Mouse (Mus musculus) lung, adult 2 months (tissue): ENCODE results near the gene Rhbdl1. TPM values are rescaled to one million over a fixed set of nuclear protein-coding genes. Genes with fewer than 3 reads are reported as not detected.
"Not testable (repeated sequence)": the region's sequence is repeated elsewhere in the genome, so short reads cannot be mapped to it uniquely, and the experiment has no call there.

ENCODE experiments used
- DNase-seq: peaks from one replicate; pipeline ENCODE4 v3.0.0; 2022
- H3K4me1 ChIP-seq: fragments of 200-500 bp; 2 replicates; pipeline ENCODE4 v1.6.1; 2011; ENCODE audit warnings: low read length; ENCODE audit not compliant: control insufficient read depth, insufficient read depth
- H3K4me3 ChIP-seq: fragments of 200-500 bp; replicated peaks from 2 replicates; pipeline ENCODE3; 2011; ENCODE audit warnings: low read depth, mild to moderate bottlenecking, control low read depth, low read length; ENCODE audit errors: extremely low read depth
- CTCF ChIP-seq: fragments of 200-500 bp; IDR thresholded peaks from 2 replicates; pipeline ENCODE4 v1.5.1; 2011; ENCODE audit warnings: mild to moderate bottlenecking, low read length, control low read depth; ENCODE audit not compliant: insufficient read depth
- POLR2A ChIP-seq: fragments of 200-500 bp; IDR thresholded peaks from 2 replicates; pipeline ENCODE4 v1.6.1; 2011; ENCODE audit warnings: low read depth, mild to moderate bottlenecking, control low read depth, low read length, borderline replicate concordance; ENCODE audit errors: extremely low read depth
- WGBS: fragments of 180-500 bp; shearing (Covaris S2); methylation state at CpG from one replicate; pipeline ENCODE4 v1.1.7; 2018; 5-methylcytosine and 5-hydroxymethylcytosine counted together
- polyA plus RNA-seq: library from polyadenylated mRNA; depleted of rRNA; stranded (reverse); fragments of >200 nt; gene quantifications from 2 replicates; pipeline ENCODE4 v1.2.3, GENCODE M21; 2012

The Rhbdl1 gene
- polyA plus RNA-seq, 1 experiment = 9.1 TPM

DNA sequence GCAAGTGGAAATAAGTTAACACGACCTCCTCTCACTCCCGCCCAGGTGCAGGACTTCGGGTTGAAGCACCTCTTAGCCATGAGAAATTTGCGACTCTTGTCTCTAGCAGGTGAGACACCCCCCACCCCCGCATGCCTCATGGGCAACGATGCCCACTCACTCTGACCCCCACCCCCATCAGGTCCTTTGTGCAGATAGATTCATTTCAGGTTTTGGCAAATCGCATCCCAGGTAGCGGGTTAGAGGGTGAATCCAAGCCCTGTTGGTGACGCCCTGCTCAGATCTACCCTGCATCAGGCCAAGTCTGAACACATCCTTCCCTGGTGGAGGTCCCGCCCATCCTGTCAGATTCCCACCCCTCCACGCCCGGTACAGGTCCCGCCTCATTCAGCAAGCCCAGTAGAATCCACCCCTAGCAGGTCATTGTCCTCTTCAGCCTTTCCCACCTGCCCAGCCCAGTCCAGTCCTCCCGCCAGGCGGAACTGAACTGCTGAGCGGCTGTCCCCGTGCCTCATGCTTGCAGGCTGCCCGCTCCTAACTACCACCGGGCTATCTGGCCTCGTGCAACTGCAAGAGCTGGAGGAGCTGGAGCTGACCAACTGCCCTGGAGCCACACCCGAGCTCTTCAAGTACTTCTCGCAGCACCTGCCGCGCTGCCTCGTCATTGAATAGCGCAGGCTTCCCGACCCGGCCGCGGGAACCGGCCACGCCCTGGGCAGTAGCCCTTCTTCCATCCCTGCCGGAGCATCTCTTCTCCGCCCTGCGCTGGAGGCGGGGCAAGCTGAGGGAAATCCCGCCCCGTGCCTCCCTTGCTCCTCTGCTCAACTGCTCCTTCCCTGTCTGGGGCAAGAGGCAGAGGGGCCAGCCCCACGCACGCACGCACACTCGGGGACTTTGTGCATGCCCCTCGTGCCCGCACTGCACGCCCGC, 18.0 kb downstream of the Rhbdl1 start:
- peak; percentile 3 for DNase-seq
- WGBS = 7% methylated on average over 46 of the region's 46 CpGs
- H3K4me1 ChIP-seq = peaks cover 2% of the 10 kb centered on the region; the same call in 1 of the 2 replicates
- TF ChIP-seq POLR2A = no peak
- TF ChIP-seq CTCF = no peak
- no peak overlapping the region for H3K4me3 ChIP-seq

DNA sequence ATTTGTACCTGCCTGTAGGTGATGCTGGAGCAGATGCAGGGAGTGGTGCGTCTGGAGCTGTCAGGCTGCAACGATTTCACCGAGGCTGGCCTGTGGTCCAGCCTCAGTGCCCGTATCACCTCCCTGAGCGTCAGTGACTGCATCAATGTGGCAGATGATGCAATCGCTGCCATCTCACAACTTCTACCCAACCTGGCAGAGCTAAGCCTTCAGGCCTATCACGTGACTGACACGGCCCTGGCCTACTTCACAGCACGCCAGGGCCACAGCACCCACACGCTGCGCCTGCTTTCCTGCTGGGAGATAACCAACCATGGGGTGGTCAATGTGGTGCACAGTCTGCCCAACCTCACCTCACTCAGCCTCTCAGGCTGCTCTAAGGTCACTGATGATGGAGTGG, 19.4 kb downstream of the Rhbdl1 start:
- no peak for TF ChIP-seq POLR2A
- DNase-seq = no peak
- Histone ChIP-seq H3K4me1 (no peaks in the 10 kb centered on the region), H3K4me3 (no peak overlapping the region)
- 79% methylated on average over 11 of the region's 11 CpGs for WGBS

DNA sequence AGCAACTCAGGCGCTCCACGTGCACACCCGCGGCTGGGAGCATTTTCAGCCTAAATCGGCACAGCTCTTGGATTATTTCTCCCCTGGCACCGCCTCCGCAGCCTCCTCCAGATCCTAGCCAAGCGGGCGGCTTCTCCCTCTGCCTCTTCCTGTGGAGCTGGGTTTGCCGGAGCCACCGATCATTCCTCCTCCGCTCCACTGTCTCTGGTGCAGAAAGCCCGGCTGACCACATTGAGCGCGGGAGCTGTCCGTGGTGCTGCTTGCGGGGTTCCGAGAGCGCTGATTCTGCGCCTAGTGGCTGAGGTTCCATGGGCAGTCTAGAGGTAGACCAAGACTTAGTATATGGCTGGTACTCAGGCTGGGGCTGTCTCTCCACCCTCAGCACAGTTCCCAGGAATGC, 23.6 kb downstream of the Rhbdl1 start:
- TF ChIP-seq CTCF = peak; percentile 55
- TF ChIP-seq POLR2A = no peak
- DNase-seq = peak; percentile 66
- H3K4me3 ChIP-seq = no peak overlapping the region
- WGBS = 2% methylated on average over 20 of the region's 20 CpGs
- no peaks in the 10 kb centered on the region; the same call in 1 of the 2 replicates for H3K4me1 ChIP-seq

DNA sequence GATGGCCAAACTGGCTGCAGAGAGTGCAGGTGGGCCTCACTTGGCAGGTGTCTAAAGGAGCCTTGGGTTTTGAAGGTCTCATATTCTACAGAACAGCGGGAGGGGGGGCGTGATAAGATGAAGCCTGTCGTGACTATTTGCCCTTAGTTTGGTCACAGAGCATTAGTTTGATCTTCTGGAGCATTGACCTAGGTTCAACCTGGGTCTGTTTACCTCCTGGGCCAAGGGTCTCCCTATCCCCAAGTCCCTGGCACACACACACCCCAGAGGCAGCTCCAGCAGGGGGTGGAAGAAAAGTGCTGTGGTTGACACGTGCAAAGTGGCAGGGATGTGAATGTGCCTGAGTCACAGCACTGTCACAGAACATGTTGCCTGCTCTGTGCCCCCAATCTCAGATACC, 26.2 kb downstream of the Rhbdl1 start:
- DNase-seq = no peak
- no peak overlapping the region for H3K4me3 ChIP-seq
- whole genome bisulfite sequencing = 66% methylated on average over 4 of the region's 4 CpGs
- no peaks in the 10 kb centered on the region; the same call in 1 of the 2 replicates for H3K4me1 ChIP-seq
- TF ChIP-seq CTCF (no peak), POLR2A (no peak)

DNA sequence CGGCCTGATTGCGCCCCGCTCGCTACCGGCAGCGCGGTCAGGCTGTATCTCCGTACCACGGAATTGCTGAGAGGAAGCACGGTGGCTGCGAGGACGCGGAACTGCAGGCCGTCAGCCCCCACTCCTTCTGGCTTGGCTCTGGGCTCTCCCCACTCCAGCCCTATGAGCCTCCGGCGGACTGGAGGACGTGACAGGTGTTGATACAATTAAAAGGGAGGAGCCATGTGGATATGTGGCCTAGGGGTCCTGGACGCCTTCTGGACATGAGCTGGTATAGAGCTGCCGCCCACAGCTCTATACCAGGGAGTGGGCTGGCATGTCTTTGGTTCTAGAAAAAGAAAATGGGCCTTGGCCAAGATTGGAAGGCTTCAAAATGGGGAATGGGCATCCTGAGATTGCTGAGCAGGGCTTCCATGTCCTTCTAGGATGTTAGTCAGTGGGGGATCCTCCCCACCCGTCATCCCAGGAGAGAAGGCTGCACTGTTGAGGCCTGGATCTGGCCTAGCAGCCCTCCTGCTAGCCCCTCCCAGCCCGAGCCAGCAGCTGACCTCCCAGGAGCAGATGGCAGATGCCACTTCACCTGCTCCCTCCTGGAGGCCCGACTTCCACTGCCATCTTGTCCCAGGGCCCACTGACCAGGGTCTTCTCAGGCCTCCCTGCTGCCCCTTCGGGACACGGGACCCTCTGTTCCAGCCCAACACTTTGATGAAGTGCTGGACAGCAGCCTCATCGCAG, 27.3 kb downstream of the Rhbdl1 start:
- no peak for DNase-seq
- TF ChIP-seq POLR2A (no peak), CTCF (no peak)
- Histone ChIP-seq H3K4me3 (peak overlapping the region; percentile 49), H3K4me1 (no peaks in the 10 kb centered on the region; the same call in 1 of the 2 replicates)
- 10% methylated on average over 25 of the region's 25 CpGs for WGBS

DNA sequence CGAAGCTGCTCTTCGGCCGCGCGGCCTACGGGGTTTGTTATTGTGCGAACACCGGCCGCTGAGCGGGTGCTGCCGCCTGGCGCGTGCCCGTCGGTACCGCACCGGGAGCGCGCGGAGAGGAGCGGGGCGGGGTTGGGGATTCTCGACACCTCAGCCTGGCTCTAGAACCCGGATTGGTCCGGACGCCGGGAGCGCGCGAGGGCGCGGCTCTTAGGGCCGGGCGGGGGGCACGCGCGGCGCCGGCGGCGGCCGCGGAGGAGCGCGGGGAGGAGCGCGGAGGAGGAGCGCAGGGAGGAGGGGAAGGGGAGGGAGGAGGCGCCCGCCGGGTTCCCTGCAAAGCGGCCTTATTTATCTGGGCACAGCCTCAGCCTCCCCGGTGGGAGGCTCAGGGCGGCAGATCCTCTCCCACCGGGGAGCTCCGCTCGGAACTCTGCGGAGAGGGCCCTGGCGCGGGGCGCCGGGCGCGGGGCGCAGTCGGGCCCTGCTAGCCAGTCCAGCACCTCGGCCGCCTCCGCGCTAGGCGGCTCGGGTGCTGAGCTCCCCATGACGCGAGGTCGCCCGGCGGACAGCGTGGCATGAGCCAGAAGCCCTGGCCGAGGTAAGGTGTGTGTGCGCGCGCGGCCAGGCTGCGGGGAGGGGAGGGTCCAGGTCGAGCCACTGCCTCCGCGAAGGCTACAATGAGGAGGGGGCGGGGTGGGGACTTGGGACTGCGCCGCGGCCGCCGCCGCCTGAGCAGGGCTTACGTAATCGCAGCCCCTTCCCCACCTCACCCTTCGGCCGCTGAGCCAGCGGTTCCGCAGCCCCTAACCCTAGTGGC, 28.1 kb downstream of the Rhbdl1 start, which contains the start of gene Fbxl16:
Fbxl16 (plus strand) TSS at position 297 of the 817 bp plus-strand sequence.
- H3K4me3 ChIP-seq = peak within 1 kb of the TSS; percentile 58
- 1% methylated on average over 86 of the region's 100 CpGs for WGBS
- DNase-seq = peak; percentile 54

DNA sequence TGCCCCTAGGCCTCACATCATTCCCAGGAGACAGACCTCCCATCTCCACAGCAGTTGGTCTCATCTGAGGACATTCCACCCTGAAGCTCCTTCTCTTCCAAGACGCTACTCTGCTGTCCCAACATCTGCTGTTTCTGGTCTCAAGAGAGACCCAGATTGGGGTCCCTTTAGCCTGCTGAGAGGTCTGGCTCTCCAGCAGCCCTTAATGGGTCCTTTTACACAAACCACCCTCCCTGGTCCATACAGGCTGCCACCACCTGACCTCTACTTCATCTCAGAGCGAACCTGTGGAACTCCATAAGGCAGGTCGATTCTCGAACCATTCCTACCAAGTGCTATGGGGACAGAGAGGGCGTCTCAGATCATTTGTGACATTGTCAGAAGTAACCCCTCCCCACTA, 29.1 kb downstream of the Rhbdl1 start:
- TF ChIP-seq POLR2A (no peak), CTCF (no peak)
- WGBS = 37% methylated on average over 5 of the region's 5 CpGs
- Histone ChIP-seq H3K4me1 (no peaks in the 10 kb centered on the region; the same call in 1 of the 2 replicates), H3K4me3 (no peak overlapping the region)
- no peak for DNase-seq

More for the DNA sequence above, 28.1 kb downstream of the Rhbdl1 start, which contains the start of gene Fbxl16:
- no peaks in the 10 kb centered on the region; the same call in 1 of the 2 replicates for H3K4me1 ChIP-seq
- no peak for TF ChIP-seq CTCF
- TF ChIP-seq POLR2A = no peak

DNA sequence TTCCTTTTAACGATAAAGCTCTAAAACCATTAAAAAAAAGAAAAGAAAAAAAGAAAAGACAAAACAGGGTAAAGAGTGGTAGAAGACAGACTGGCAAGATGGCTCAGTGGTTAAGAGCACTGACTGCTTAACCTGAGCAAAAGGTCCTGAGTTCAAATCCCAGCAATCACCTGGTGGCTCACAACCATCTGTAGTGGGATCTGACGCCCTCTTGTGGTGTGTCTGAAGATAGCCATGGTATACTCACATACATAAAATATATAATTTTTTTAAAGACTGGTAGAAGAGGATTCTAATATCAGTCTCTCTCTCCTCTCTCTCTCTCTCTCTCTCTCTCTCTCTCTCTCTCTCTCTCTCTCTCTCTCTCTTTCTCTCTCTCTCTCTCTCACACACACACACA, 29.6 kb downstream of the Rhbdl1 start:
- 40% methylated on average over 2 of the region's 2 CpGs for WGBS
- H3K4me1 ChIP-seq, DNase-seq, H3K4me3 ChIP-seq: not testable (repeated sequence)

DNA sequence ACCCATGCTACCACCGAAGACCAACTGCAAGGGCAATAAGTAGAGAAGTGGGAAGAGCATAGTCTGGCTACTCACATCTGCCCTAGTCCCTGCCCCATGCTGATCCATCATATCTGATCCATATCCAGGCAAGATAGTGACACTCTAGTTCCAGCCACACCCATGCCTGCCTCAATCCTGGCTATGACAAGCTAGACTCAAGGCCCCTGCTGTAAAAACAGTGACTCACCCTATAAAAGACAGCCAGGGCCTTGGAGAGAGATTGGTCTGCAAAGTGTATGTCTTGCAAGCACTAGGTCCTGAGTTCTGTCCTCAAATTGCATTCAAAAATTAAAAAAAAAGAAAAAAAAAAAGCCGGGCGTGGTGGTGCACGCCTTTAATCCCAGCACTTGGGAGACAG, 30.6 kb downstream of the Rhbdl1 start:
- WGBS = 77% methylated on average over 4 of the region's 4 CpGs
- H3K4me3 ChIP-seq = no peak overlapping the region
- DNase-seq = no peak

More for the DNA sequence above, 30.6 kb downstream of the Rhbdl1 start:
- TF ChIP-seq CTCF (no peak), POLR2A (no peak)
- no peaks in the 10 kb centered on the region; the same call in 1 of the 2 replicates for H3K4me1 ChIP-seq
